Mouse (Mus musculus): ENCODE data around the gene Eif3c.

The Eif3c gene

GRCm38 (mm10) chr7:126566094-126566765 is at the start of gene Eif3c:
TSS of gene Eif3c (minus strand) at chr7:126566411.
- peak; percentile 89 for DNase-seq (ENCODE audit: low spot score)

- DNase-seq (ENCODE audit: low spot score), result no peak
These were observed 46.5 kb upstream of the Eif3c start for GRCm38 (mm10) chr7:126612736-126613135.

GRCm38 (mm10) chr7:126607796-126608195 is 41.6 kb upstream of the Eif3c start:
- DNase-seq (ENCODE audit: low spot score), result no peak

- no peak for DNase-seq (ENCODE audit: low spot score)
These were observed 40.9 kb upstream of the Eif3c start for GRCm38 (mm10) chr7:126607064-126607463.

GRCm38 (mm10) chr7:126606611-126607010 is 40.4 kb upstream of the Eif3c start:
- DNase-seq (ENCODE audit: low spot score), result no peak

GRCm38 (mm10) chr7:126602650-126603049 is 36.4 kb upstream of the Eif3c start:
- no peak for DNase-seq (ENCODE audit: low spot score)

- DNase-seq (ENCODE audit: low spot score), result no peak
These were observed 35.7 kb upstream of the Eif3c start for GRCm38 (mm10) chr7:126601896-126602295.

GRCm38 (mm10) chr7:126598919-126599318 is 32.7 kb upstream of the Eif3c start:
- DNase-seq (ENCODE audit: low spot score), result no peak

GRCm38 (mm10) chr7:126596414-126596813 is 30.2 kb upstream of the Eif3c start:
- DNase-seq (ENCODE audit: low spot score), result no peak

GRCm38 (mm10) chr7:126595890-126596289 is 29.7 kb upstream of the Eif3c start:
- no peak for DNase-seq (ENCODE audit: low spot score)

- no peak for DNase-seq (ENCODE audit: low spot score)
These were observed 28.8 kb upstream of the Eif3c start, which contains the start of gene Il27 for GRCm38 (mm10) chr7:126594862-126595561. TSS of gene Il27 (minus strand) at chr7:126594941.

- DNase-seq (ENCODE audit: low spot score), result peak; percentile 62
These were observed 21.6 kb upstream of the Eif3c start for GRCm38 (mm10) chr7:126587779-126588178.

GRCm38 (mm10) chr7:126586839-126587238 is 20.6 kb upstream of the Eif3c start:
- DNase-seq (ENCODE audit: low spot score), result no peak

GRCm38 (mm10) chr7:126585717-126586116 is 19.5 kb upstream of the Eif3c start, which contains the start of gene Cln3:
TSS of gene Cln3 (minus strand) at chr7:126585817.
- DNase-seq (ENCODE audit: low spot score), result no peak

GRCm38 (mm10) chr7:126584506-126584977 is 18.3 kb upstream of the Eif3c start, which contains the start of gene Apobr:
TSS of gene Apobr (plus strand) at chr7:126584942.
- no peak for DNase-seq (ENCODE audit: low spot score)

- no peak for DNase-seq (ENCODE audit: low spot score)
These were observed 17.6 kb upstream of the Eif3c start for GRCm38 (mm10) chr7:126583761-126584160.

- peak; percentile 88 for DNase-seq (ENCODE audit: low spot score)
These were observed 17.1 kb upstream of the Eif3c start for GRCm38 (mm10) chr7:126583251-126583709.

GRCm38 (mm10) chr7:126582759-126583158 is 16.5 kb upstream of the Eif3c start:
- DNase-seq (ENCODE audit: low spot score), result peak; percentile 31

GRCm38 (mm10) chr7:126581661-126582060 is 15.4 kb upstream of the Eif3c start:
- no peak for DNase-seq (ENCODE audit: low spot score)

GRCm38 (mm10) chr7:126579172-126579571 is 13.0 kb upstream of the Eif3c start:
- DNase-seq (ENCODE audit: low spot score), result no peak

- peak; percentile 57 for DNase-seq (ENCODE audit: low spot score)
These were observed 10.7 kb upstream of the Eif3c start for GRCm38 (mm10) chr7:126576946-126577345.

- DNase-seq (ENCODE audit: low spot score), result no peak
These were observed 518 bp downstream of the Eif3c start for GRCm38 (mm10) chr7:126565693-126566092.

- DNase-seq (ENCODE audit: low spot score), result no peak
These were observed 9.6 kb downstream of the Eif3c start for GRCm38 (mm10) chr7:126556635-126557034.
